Mouse (Mus musculus) ES-E14 (cell line): ENCODE data around the gene Tagln3. TPM values are rescaled to one million over a fixed set of nuclear protein-coding genes. Genes with fewer than 3 reads are reported as not detected.

Experiments
- DNase-seq: peaks from one replicate; pipeline ENCODE4 v3.0.0-alpha.2; 2013; ENCODE audit warnings: low read depth, low spot score
- H3K27ac ChIP-seq: 2 replicates; pipeline ENCODE4 v1.5.1; 2012; ENCODE audit warnings: low read depth, mild to moderate bottlenecking, low read length, moderate library complexity, mixed read lengths; ENCODE audit not compliant: poor library complexity, insufficient read depth, severe bottlenecking
- H3K36me3 ChIP-seq: 2 replicates; pipeline ENCODE4 v1.6.1; 2012; ENCODE audit warnings: mild to moderate bottlenecking, low read length, moderate library complexity, mixed read lengths; ENCODE audit not compliant: control insufficient read depth, poor library complexity, insufficient read depth, severe bottlenecking
- H3K4me1 ChIP-seq, 2 experiments: fragments of 150-350 bp in 1 of 2; sonication (generic) in 1 of 2; 2 replicates each; pipeline ENCODE4 v1.6.1; 2012; ENCODE audit warnings: low read length in 2 of 2, mild to moderate bottlenecking in 1 of 2, mixed read lengths in 1 of 2; ENCODE audit not compliant: control insufficient read depth in 2 of 2, insufficient read depth in 2 of 2, poor library complexity in 1 of 2
- H3K4me3 ChIP-seq, 2 experiments: fragments of 150-350 bp in 1 of 2; sonication (generic) in 1 of 2; 2 replicates each; pipeline ENCODE4 v1.5.1; 2012; ENCODE audit warnings: low read length in 2 of 2, low read depth in 1 of 2, mild to moderate bottlenecking in 1 of 2, mixed read lengths in 1 of 2; ENCODE audit not compliant: insufficient read depth in 1 of 2, poor library complexity in 1 of 2, severe bottlenecking in 1 of 2
- H3K9ac ChIP-seq: 2 replicates; pipeline ENCODE4 v1.6.1; 2012; ENCODE audit warnings: low read depth, mild to moderate bottlenecking, low read length, mixed read lengths; ENCODE audit not compliant: poor library complexity, insufficient read depth, severe bottlenecking
- H3K9me3 ChIP-seq: fragments of 150-350 bp; sonication (generic); 2 replicates; pipeline ENCODE4 v1.6.1; 2012; ENCODE audit warnings: low read depth, mild to moderate bottlenecking, low read length; ENCODE audit not compliant: control insufficient read depth, insufficient read depth
- CHD2 ChIP-seq: IDR thresholded peaks from 2 replicates; pipeline ENCODE4 v1.6.1; 2014; ENCODE audit warnings: mild to moderate bottlenecking, low read depth, low read length, inconsistent platforms
- HCFC1 ChIP-seq: IDR thresholded peaks from 2 replicates; pipeline ENCODE4 v1.6.1; 2012; ENCODE audit warnings: low read length, inconsistent platforms, borderline replicate concordance; ENCODE audit not compliant: insufficient read depth
- MAFK ChIP-seq: IDR thresholded peaks from 2 replicates; pipeline ENCODE4 v1.6.1; 2014; ENCODE audit warnings: mild to moderate bottlenecking, low read depth, low read length, inconsistent platforms; ENCODE audit not compliant: insufficient read depth
- ZC3H11A ChIP-seq: IDR thresholded peaks from 2 replicates; pipeline ENCODE4 v1.6.1; 2012; ENCODE audit warnings: low read depth, mild to moderate bottlenecking, inconsistent platforms, low read length, borderline replicate concordance
- ZNF384 ChIP-seq: IDR thresholded peaks from 2 replicates; pipeline ENCODE4 v1.6.1; 2012; ENCODE audit warnings: low read depth, low read length, inconsistent platforms
- in situ Hi-C, 2 experiments: fragments of 600-800 bp; cut with MboI; formaldehyde crosslinking; loops; one replicate each; pipeline ENCODE4 v1.15.1; 2025; ENCODE audit warnings: low sequenced_read_pairs in 2 of 2, inconsistent platforms in 1 of 2; ENCODE audit not compliant: unreplicated experiment in 2 of 2
- total RNA-seq: library from RNA; depleted of rRNA; stranded (reverse); fragments of 300-350 nt; gene quantifications from 2 replicates; pipeline ENCODE4 v1.2.3, GENCODE M21; 2012

Tagln3 gene
- total RNA-seq, 1 experiment, result 5.1 TPM

- Histone ChIP-seq H3K27ac (no peak overlapping the region), H3K4me1 (peaks cover 0 to 4% of the 10 kb centered on the region in 2 experiments; a peak in 1 of 4 replicates), H3K36me3 (no peaks in the 10 kb centered on the region), H3K4me3 (no peak overlapping the region), H3K9ac (no peak overlapping the region), H3K9me3 (no peaks in the 10 kb centered on the region)
- TF ChIP-seq ZNF384, result no peak
- TF ChIP-seq HCFC1, result no peak
- no peak for TF ChIP-seq ZC3H11A
- TF ChIP-seq MAFK, result no peak
- TF ChIP-seq CHD2, result no peak
- DNase-seq, result no peak
- in situ Hi-C loops, result no loop called here
Measured at GRCm38 (mm10) chr16:45718296-45718695, 6.1 kb downstream of the Tagln3 start.

DNA sequence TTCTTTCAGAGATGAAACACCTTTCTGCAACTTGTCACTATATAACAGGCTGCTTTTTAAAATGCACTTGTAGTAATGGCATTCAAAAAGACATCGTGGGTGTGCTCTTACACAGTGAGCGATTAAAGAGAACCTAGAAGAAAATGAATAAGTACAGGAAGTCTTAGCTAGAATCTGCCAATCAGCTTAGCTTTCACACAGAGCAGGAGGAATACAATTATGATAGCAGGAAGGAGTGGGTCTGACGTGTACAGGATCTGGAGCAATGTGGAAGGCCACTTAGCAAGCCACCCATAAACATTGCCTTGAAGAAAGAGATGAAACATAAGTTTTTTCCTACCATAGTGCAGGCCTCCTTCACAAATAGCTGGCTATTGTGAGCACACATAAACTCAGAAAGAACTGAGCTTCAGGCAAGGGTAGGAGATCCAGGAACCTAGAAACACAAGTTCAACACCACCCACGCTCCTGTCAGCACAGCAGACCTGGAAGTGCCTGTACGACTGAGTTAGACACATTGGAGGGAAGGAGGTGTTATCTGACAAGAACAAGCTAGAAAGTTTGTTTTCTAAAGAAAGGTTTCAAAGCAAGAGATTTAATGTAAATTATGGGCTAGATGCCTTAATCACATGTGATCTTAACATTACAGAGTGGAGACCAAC is 9.8 kb downstream of the Tagln3 start:
- H3K9ac ChIP-seq, result no peak overlapping the region
- H3K36me3 ChIP-seq, result no peaks in the 10 kb centered on the region
- H3K4me3 ChIP-seq, result no peak overlapping the region
- H3K4me1 ChIP-seq, result peaks cover 0 to 3% of the 10 kb centered on the region in 2 experiments; a peak in 1 of 4 replicates
- no peak overlapping the region for H3K27ac ChIP-seq
- in situ Hi-C loops, result no loop called here
- TF ChIP-seq MAFK, result no peak
- no peak for TF ChIP-seq HCFC1
- TF ChIP-seq ZNF384, result no peak
- no peak for TF ChIP-seq ZC3H11A
- TF ChIP-seq CHD2, result no peak
- H3K9me3 ChIP-seq, result no peaks in the 10 kb centered on the region
- DNase-seq, result no peak

DNA sequence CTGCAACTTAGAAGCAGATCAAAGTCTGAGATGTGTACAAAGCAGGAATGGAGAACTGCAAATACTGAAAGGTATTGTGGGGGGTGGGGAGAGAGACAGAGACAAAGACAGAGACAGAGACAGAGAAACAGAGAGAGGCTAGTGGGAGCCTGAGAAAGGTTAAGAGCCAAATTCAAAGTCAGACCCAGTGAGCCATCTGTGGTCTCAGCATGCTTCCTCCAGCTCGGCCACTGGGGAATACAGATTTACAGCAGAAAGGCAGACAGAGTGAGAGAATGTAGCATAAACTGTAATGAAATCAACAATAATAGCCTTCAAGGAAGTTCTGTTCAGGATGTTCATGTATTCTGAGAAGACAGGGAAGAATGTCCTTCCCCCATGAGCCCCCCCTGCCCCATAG is 10.5 kb downstream of the Tagln3 start:
- DNase-seq, result no peak
- no peaks in the 10 kb centered on the region for H3K9me3 ChIP-seq
- no peak overlapping the region for H3K27ac ChIP-seq
- H3K36me3 ChIP-seq, result no peaks in the 10 kb centered on the region
- in situ Hi-C loops, result no loop called here
- no peak overlapping the region for H3K4me3 ChIP-seq
- no peak overlapping the region for H3K9ac ChIP-seq
- TF ChIP-seq ZNF384 (no peak), MAFK (no peak), ZC3H11A (no peak), HCFC1 (no peak), CHD2 (no peak)
- H3K4me1 ChIP-seq, result peaks cover 0 to 3% of the 10 kb centered on the region in 2 experiments; a peak in 1 of 4 replicates

DNA sequence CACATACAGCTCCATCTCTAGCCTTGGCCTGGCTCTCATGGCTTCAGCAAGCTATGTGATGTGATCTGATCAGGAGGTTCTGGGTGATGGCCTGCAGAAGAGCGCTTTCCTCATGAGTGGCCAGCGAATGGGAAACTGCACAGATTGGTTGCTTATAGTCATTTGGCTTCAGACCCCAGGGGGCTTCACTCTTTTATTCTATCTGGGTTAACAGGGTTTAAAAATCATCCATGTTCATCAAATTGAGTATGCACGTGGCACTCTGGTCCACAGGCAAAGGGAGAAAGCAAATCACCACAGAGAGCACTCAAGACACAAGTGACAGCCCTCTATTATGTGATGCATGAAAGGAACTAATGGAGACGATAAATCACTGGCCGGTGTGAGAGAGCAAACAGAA is 11.1 kb downstream of the Tagln3 start:
- TF ChIP-seq MAFK (no peak), CHD2 (no peak), ZNF384 (no peak), HCFC1 (no peak)
- no peaks in the 10 kb centered on the region for H3K36me3 ChIP-seq
- H3K27ac ChIP-seq, result no peak overlapping the region
- no peak overlapping the region for H3K9ac ChIP-seq
- no peaks in the 10 kb centered on the region for H3K9me3 ChIP-seq
- no peak overlapping the region for H3K4me3 ChIP-seq
- DNase-seq, result no peak
- peaks cover 0 to 3% of the 10 kb centered on the region in 2 experiments; a peak in 1 of 4 replicates for H3K4me1 ChIP-seq
- in situ Hi-C loops, result no loop called here

DNA sequence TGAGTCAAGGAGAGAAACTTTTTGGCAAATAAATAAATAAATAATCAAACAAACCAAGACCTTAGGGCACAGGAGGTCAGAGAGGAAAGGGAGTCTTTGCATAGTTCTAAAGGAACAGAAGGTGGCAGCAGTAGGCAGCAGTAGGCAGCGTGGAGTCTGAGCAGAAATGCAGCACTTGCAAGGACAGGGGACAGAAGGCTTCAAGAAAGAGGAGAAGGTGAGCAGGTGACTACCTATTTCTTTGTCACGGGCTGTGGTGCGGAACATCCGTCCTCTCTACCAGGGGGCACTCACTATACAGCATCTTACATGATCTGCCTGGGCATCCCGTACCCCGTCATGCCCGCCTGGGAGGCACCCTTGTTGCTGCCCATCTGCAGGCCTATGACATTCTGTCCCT is 13.1 kb downstream of the Tagln3 start:
- Histone ChIP-seq H3K9ac (peak overlapping the region; percentile 13; the same call in 1 of the 2 replicates), H3K9me3 (no peaks in the 10 kb centered on the region), H3K4me3 (no peak overlapping the region; a peak in 1 of 4 replicates), H3K36me3 (no peaks in the 10 kb centered on the region), H3K27ac (no peak overlapping the region), H3K4me1 (peaks cover 0 to 3% of the 10 kb centered on the region in 2 experiments; a peak in 1 of 4 replicates)
- in situ Hi-C loops, result no loop called here
- DNase-seq, result no peak
- TF ChIP-seq ZNF384 (no peak), CHD2 (no peak), ZC3H11A (no peak), MAFK (no peak), HCFC1 (no peak)
